Mouse (Mus musculus) erythroblast, adult 5-6 weeks (primary cell): ENCODE measurements around the gene Kcnab3. TPM values are rescaled to one million over a fixed set of nuclear protein-coding genes. Genes with fewer than 3 reads are reported as not detected.

ENCODE experiments used
- ATAC-seq: replicated peaks from 2 replicates; pipeline ENCODE4 v1.8.0; 2016; ENCODE audit warnings: moderate number of reproducible peaks, mild to moderate bottlenecking, moderate TSS enrichment, inconsistent platforms; ENCODE audit not compliant: poor library complexity, low FRiP score, severe bottlenecking
- total RNA-seq, 2 experiments: library from RNA; stranded (forward) in 1 of 2; stranded (reverse) in 1 of 2; fragments of 150-400 nt in 1 of 2; fragments of 200-764, 138-1000 nt in 1 of 2; gene quantifications; 2 replicates each; pipeline versions ENCODE4 v1.2.3 to v1.2.4; 2015 to 2017; ENCODE audit warnings: low replicate concordance in 2 of 2

Gene Kcnab3
- total RNA-seq, 2 experiments from 2014 or later, result not detected

DNA sequence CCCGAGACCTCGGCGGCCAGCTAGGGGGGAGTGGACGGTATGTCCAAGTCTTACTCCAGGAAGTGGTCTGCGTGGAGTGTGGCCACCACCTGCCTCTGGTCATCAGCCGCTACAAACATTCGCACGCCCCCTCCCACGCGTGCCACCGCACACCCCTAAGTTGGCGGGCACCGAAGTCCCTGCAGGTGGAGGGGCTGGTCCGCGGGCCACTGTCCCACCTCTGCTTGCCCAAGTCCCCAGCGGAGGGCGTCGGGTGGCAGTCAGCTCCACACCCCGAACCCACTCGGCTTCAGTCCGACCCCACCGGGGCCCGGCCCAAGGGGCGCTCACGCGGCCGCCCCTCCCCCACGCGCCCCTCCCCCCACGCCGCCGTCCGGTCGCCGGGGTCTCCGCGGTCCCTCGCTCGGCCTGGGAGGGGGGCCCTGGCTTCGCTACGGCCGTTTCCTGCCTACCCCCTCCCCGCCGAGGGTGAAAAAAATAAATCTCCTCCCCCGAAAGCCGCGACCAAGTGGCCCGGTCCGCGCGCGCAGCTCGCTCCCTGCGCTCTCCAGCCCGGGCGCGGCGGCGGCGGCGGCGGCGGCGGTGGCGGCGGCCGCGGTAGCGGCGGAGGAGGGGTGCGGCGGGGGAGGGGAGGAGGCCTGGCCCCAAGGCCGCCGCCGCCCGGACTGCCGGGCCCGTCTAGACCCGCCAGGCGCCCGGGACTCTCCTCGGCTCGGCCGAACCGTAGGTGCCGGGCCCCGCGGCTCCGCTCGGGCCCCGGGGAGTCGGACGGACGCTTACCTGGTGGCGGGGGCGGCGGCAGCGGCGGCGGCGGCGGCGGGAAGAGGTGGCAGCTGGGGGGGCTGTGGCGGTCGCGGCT is 42.5 kb downstream of the Kcnab3 start:
- no peak for ATAC-seq

DNA sequence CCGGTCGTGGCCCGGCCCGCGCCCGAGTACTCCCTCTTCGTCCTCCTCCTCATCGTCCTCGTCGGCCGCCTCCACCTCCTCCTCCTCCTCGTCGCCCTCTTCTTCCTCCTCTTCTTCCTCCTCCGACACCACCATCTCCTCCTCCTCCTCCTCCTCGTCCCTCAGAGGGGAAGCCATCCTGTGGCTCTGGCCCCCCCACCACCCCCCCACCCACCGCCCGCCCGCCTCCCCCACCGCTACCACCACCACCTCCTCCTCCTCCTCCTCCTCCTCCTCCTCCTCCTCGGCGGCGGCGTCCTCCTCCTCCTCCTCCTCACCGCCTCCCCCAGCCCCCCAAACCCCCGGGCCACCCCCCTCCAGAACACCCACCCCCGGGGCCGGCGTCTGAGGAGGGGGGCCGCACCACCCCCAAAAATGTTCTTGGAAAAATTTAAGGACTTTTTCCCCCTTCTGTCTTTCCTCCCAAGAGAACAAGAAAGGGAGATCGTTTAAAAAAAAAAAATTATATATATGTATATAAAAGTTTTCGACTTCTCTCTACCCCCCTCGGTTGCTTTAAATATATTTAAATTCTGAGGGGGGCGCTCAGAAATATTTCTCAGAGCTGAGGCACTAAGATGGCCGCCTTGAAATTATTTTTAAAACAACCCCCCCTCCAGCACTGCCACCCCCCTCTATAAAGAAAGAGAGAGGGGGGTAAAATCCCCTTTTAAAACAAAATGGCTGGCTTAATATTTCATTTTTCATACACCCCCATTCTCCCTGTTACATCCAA is 43.3 kb downstream of the Kcnab3 start, which contains the start of gene Chd3:
Gene Chd3, minus strand, starts transcription at position 192 of the 775 bp plus-strand sequence.
- no peak for ATAC-seq

DNA sequence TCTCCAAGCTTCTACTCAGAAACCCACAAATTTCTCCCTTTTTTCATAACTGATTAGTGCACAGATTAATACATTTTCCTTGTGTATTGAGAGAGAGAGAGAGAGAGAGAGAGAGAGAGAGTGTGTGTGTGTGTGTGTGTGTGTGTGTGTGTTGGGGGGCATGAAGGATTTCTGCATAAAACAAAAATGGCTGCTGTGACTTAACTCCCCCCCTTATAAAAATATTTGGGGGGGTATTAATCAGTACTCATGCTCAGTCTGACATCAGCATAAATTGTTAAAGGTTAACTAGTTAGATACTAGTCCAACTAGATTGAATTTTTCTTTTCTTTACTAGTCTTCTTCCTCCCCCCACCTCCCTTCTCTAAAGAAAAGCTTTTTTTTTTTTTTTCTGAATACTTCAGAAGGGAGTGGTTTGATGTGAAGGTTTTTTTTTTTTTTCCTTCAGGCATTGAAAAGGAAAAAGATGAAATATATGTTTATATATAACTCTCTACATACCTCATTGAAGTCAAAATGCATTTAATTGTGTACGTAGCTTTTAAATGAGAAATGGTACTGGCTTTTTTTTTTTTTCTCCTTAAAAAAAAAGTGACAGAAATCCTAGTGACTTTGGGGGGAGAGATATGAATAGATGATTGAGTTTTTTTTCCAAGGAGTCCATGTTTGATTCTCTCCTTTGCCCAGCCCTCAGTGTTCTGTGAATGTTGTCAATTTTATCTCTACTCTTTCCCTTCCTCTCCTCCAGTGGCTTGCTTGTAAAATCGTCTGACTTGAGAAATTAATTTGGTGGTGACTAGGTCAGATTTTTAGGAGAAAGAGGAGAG is 44.1 kb downstream of the Kcnab3 start:
- no peak for ATAC-seq

DNA sequence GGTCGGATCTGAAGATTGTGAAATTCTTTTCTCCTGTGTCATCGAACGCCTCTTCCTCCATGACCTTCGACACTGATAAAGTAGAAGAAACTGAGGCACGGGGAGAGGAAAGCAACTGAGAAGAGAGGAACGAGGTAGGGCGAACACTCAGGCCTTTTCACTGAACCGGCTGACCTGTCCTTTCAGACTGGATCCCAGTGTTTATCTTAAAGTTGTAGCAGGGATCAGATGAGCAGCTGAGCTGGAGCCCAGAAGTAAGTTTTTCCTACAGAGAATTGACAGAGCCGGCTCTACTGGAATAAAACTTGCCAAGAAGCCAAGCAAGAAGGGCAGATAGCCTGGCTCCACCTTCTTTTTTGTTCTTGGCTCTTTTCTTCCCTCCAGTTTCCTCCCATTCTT is 44.8 kb downstream of the Kcnab3 start:
- ATAC-seq, result no peak

DNA sequence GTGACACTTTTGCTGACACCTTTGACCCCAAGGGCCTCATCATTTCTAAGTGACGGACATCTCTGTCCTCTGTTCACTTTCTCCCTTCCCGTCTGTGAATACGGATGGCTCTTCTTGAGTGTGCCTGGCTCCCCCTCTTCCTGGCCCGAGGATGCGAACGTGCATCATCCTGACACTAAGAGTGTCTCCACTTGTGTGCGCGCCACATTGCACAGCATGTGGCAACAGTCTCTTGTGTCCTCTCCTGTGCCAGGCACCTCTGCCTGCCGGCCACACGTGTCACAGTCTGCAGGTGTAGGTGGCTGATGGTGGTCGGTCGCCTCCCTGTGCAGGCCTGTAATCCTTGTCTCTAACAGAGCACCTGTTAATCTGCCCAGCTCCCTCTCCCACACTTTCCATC is 45.5 kb downstream of the Kcnab3 start:
- ATAC-seq, result no peak

DNA sequence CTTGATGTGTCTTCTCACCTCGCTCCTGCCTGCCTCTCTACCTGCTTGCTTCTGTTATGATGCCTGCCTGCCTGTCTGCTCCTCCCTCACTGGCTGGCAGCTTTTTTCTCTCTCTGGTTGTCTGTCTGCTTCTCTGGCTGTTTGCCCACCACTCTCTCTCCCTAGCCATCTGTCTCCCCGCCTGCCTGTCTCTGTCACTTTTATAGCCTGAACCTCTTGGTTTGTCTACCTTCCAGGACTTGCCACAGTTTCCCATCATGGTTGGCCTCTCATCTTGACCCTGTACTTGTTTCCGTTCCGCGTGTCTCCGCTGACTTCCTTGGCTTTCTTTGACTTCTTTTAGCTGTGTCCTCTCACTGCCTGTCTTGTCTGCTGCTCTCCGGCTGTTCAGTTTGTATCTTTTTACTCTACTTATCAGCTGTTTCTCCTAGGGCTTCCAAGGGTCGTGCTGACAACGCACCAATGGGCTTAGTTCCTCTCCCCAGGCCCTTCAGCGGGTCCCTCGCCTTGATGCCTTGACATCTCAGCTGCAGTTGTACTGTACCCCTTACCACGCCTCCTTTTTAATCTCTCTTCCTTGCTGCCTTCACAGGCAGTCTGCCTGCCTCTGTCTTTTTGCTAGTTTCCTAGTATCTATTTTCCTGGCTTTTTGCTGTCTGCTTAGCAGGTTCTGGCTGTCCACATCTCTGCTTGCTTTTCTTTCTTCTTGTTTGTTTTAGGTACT is 46.2 kb downstream of the Kcnab3 start:
- peak; percentile 48 for ATAC-seq

DNA sequence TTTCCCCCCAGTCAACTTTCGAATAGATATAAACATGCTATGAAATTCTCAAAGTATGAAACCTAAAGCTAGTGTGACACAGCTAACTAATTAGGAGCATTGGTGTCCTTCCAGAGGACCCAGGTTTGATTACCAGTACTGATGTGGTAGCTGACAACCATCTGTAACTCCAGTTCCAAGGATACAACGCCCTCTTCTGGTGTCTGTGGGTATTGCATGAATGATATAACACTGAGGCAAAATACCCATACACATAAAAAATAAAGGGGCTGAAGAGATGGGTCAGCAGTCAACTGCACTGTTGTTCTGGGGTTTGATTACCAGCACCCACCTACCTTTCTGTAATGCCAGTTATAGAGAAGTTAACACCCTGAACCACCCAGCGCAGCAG is 46.7 kb downstream of the Kcnab3 start:
- ATAC-seq, result peak; percentile 35

DNA sequence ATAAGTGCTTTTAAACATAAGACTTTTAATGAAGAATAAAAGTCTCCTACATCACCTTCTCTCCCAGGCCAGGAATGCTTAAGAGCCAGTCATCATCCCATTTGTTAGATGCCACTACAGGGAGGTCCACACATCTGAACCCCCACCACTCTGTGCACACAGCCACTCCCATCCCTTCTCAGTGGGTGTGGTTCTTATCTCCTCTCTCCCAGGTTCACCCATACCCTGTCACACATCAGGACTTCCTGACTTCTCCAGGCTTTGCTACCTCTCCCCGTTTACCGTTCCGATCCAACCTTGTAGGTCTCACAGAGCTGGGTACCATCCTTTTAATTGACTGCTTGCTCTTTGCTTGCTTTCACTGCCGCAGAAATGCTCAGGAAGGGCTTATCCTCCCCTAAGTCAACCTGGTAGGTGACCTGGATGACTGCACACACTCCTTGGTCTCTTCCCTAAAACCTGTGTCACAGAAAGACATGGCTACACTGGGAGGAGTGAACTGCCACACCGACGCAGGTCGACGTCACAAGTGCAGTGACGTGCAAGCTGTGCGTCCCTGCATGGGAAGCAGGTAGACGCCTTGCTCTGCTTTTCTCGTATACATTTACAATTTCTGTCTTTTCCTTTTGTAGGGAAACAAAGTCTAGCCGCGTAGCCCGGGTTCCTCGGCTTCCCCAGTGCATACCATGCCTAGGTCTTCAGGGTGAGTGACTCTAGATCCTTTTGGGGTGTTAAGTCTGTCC is 47.3 kb downstream of the Kcnab3 start:
- peak; percentile 87 for ATAC-seq

DNA sequence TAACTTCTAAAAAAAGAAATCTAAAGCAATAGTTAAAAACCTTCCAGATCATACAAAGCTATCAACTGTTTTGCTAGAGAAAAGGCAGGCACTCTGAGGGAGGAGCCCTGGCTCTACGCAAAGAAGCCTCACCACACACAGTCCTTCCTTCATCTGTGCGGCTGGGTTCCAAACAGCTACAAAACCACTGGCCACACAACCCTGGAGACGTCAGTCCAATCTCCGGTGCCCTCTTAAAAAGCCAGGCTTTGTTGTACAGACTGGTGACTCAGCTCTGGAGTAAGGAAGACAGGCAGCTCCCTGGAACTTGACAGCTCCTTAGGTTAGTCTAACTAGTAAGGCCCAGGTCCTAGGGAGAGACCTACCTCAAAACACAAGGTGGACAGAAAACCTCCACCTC is 49.6 kb downstream of the Kcnab3 start:
- ATAC-seq, result no peak

DNA sequence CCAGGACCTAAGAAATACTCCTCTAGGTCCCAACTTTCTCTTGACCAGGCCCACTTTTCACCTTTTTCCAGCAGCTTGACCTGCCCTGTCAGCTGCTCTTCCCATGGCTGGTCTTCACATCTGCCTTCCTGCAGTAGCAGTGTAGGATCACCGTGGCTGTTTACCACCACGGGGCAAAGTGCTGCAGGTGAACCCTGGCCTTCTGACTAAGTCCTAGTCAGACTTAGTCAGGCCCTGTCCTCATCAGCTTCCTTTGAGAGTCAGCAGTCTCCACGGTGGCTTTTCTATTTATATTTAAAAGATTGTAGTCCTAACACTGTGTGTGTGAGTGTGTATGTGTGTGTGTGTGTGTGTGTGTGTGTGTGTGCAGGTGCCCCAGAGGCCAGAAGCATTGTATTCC is 51.7 kb downstream of the Kcnab3 start:
- ATAC-seq, result no peak

DNA sequence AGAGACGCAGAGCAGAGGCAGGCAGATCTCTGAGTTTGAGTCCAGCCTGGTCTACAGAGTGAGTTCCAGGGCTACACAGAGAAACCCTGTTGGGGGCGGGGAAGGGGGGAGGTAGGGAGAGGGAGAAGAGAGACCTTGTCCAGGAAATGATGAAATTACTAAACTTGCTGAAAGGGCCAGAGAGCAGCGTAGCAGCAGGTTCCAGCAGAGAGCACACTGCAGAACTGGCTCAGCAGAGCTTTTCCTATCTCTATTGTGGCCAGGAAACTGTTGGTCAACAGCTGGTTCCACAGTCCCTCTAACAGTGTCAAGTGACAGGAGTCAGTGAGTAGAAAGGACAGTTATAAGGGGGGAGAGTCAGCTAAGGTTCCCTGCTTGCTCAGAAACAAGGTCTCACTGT is 53.5 kb downstream of the Kcnab3 start:
- no peak for ATAC-seq

DNA sequence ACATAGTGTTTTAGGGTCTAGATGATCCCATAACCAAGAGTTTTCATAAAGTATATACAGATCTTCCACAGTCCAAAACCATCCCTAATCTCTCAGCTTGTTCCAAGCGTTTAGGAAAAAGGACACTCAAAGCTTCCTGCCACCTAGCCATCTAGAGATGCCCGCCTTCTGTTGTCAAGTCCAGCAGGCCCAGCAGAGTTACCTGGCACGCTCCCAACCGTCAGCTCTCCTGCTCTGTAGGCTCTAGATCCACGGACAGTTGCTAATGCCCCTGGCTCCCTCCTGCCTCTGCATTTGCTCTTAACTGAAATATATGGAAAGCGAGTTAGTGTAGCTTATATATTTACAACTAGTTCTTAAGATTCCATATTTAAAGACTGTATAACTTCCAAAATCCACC is 55.3 kb downstream of the Kcnab3 start:
- ATAC-seq, result no peak

Other genes with a start within 250 kb of the Kcnab3 start
- 50.3 and 58.7 TPM in 2 replicates for gene Vamp2, start 237.8 kb upstream of the Kcnab3 start, total RNA-seq (2015; ENCODE audit: low replicate concordance)
- gene Vamp2, start 237.8 kb upstream of the Kcnab3 start, total RNA-seq (2017; ENCODE audit: low replicate concordance), result 12.4 and 17.8 TPM in 2 replicates
- gene Per1, start 231.0 kb upstream of the Kcnab3 start, total RNA-seq (2015; ENCODE audit: low replicate concordance), result 2.3 and 3.1 TPM in 2 replicates
- gene Per1, start 231.0 kb upstream of the Kcnab3 start, total RNA-seq (2017; ENCODE audit: low replicate concordance), result 1.7 and 1.9 TPM in 2 replicates
- not detected in 2 replicates for gene Hes7, start 205.9 kb upstream of the Kcnab3 start, total RNA-seq (2015; ENCODE audit: low replicate concordance)
- not detected in 2 replicates for gene Hes7, start 205.9 kb upstream of the Kcnab3 start, total RNA-seq (2017; ENCODE audit: low replicate concordance)
- not detected in 2 replicates for gene 9130213A22Rik, start 203.7 kb upstream of the Kcnab3 start, total RNA-seq (2015; ENCODE audit: low replicate concordance)
- not detected in 2 replicates for gene 9130213A22Rik, start 203.7 kb upstream of the Kcnab3 start, total RNA-seq (2017; ENCODE audit: low replicate concordance)
- not detected in 2 replicates for gene Aloxe3, start 200.4 kb upstream of the Kcnab3 start, total RNA-seq (2015; ENCODE audit: low replicate concordance)
- gene Aloxe3, start 200.4 kb upstream of the Kcnab3 start, total RNA-seq (2017; ENCODE audit: low replicate concordance), result 0.51 TPM in 1 of 2 replicates, not detected in the other
- not detected in 2 replicates for gene Alox12b, start 169.3 kb upstream of the Kcnab3 start, total RNA-seq (2015; ENCODE audit: low replicate concordance)
- not detected in 2 replicates for gene Alox12b, start 169.3 kb upstream of the Kcnab3 start, total RNA-seq (2017; ENCODE audit: low replicate concordance)
- gene Alox8, start 128.4 kb upstream of the Kcnab3 start, total RNA-seq (2015; ENCODE audit: low replicate concordance), result not detected in 2 replicates
- 0.34 TPM in 1 of 2 replicates, not detected in the other for gene Alox8, start 128.4 kb upstream of the Kcnab3 start, total RNA-seq (2017; ENCODE audit: low replicate concordance)
- not detected in 2 replicates for gene Gucy2e, start 89.2 kb upstream of the Kcnab3 start, total RNA-seq (2015; ENCODE audit: low replicate concordance)
- gene Gucy2e, start 89.2 kb upstream of the Kcnab3 start, total RNA-seq (2017; ENCODE audit: low replicate concordance), result under 0.01 TPM in 1 of 2 replicates, not detected in the other
- gene Cntrob, start 2.5 kb upstream of the Kcnab3 start, total RNA-seq (2015; ENCODE audit: low replicate concordance), result 2.9 and 7.3 TPM in 2 replicates
- 16.9 and 24.4 TPM in 2 replicates for gene Cntrob, start 2.5 kb upstream of the Kcnab3 start, total RNA-seq (2017; ENCODE audit: low replicate concordance)
- gene Trappc1, start 2.3 kb upstream of the Kcnab3 start, total RNA-seq (2015; ENCODE audit: low replicate concordance), result 33.2 and 43.7 TPM in 2 replicates
- gene Trappc1, start 2.3 kb upstream of the Kcnab3 start, total RNA-seq (2017; ENCODE audit: low replicate concordance), result 12.7 and 24.8 TPM in 2 replicates
- 1.7 and 15.2 TPM in 2 replicates for gene Rnf227, start 14.2 kb downstream of the Kcnab3 start, total RNA-seq (2015; ENCODE audit: low replicate concordance)
- gene Rnf227, start 14.2 kb downstream of the Kcnab3 start, total RNA-seq (2017; ENCODE audit: low replicate concordance), result 0.70 and 3.2 TPM in 2 replicates
- gene Chd3, start 43.1 kb downstream of the Kcnab3 start, total RNA-seq (2015; ENCODE audit: low replicate concordance), result 7.9 and 9.8 TPM in 2 replicates
- gene Chd3, start 43.1 kb downstream of the Kcnab3 start, total RNA-seq (2017; ENCODE audit: low replicate concordance), result 16.8 and 18.5 TPM in 2 replicates
- gene Naa38, start 69.2 kb downstream of the Kcnab3 start, total RNA-seq (2015; ENCODE audit: low replicate concordance), result 25.6 and 30.3 TPM in 2 replicates
- 18.5 and 25.2 TPM in 2 replicates for gene Naa38, start 69.2 kb downstream of the Kcnab3 start, total RNA-seq (2017; ENCODE audit: low replicate concordance)
- 12.5 and 16.1 TPM in 2 replicates for gene Cyb5d1, start 69.4 kb downstream of the Kcnab3 start, total RNA-seq (2015; ENCODE audit: low replicate concordance)
- 23.5 and 31.4 TPM in 2 replicates for gene Cyb5d1, start 69.4 kb downstream of the Kcnab3 start, total RNA-seq (2017; ENCODE audit: low replicate concordance)
- not detected in 2 replicates for gene Tmem88, start 72.0 kb downstream of the Kcnab3 start, total RNA-seq (2015; ENCODE audit: low replicate concordance)
- gene Tmem88, start 72.0 kb downstream of the Kcnab3 start, total RNA-seq (2017; ENCODE audit: low replicate concordance), result not detected in 2 replicates
- gene Kdm6b, start 87.4 kb downstream of the Kcnab3 start, total RNA-seq (2015; ENCODE audit: low replicate concordance), result 5.8 and 8.2 TPM in 2 replicates
- gene Kdm6b, start 87.4 kb downstream of the Kcnab3 start, total RNA-seq (2017; ENCODE audit: low replicate concordance), result 0.84 and 1.5 TPM in 2 replicates
- gene Dnah2, start 222.9 kb downstream of the Kcnab3 start, total RNA-seq (2015; ENCODE audit: low replicate concordance), result not detected in 2 replicates
- gene Dnah2, start 222.9 kb downstream of the Kcnab3 start, total RNA-seq (2017; ENCODE audit: low replicate concordance), result not detected in 2 replicates
- gene Efnb3, start 233.9 kb downstream of the Kcnab3 start, total RNA-seq (2015; ENCODE audit: low replicate concordance), result 1.2 TPM in 1 of 2 replicates, not detected in the other
- 1.3 and 2.2 TPM in 2 replicates for gene Efnb3, start 233.9 kb downstream of the Kcnab3 start, total RNA-seq (2017; ENCODE audit: low replicate concordance)